Mouse (Mus musculus) midbrain, postnatal 0 days (tissue): ENCODE measurements at regions not wholly inside any gene's neighbourhood (a gene's known extent, or its start where the extent isn't known, plus 50 kb on each side); places are given as distances from the start of the nearest gene placed in this dataset.
A peak's percentile ranks its signal among the peaks of the same experiment; 100 is the strongest.

Experiments used
- ATAC-seq: fragments of 200-750 bp; cut with Nextera tagmentation; 2 replicates; pipeline ENCODE4 v1.8.0; 2017; ENCODE audit warnings: moderate number of reproducible peaks, mild to moderate bottlenecking, moderate TSS enrichment, moderate library complexity; ENCODE audit not compliant: low FRiP score
- DNase-seq: peaks from one replicate; pipeline ENCODE4 v3.0.0-alpha.2; 2015; ENCODE audit warnings: low spot score
- H3K27ac ChIP-seq: fragments of 300-500 bp; sonication (generic); 2 replicates; pipeline ENCODE4 v1.5.1; 2014; ENCODE audit warnings: low read depth, mild to moderate bottlenecking, low read length, mixed read lengths
- H3K27me3 ChIP-seq: fragments of 300-500 bp; sonication (generic); 2 replicates; pipeline ENCODE4 v1.6.1; 2014; ENCODE audit warnings: low read length, control low read depth, mixed read lengths; ENCODE audit not compliant: insufficient read depth
- H3K36me3 ChIP-seq: fragments of 300-500 bp; sonication (generic); 2 replicates; pipeline ENCODE4 v1.6.1; 2014; ENCODE audit warnings: low read length, control low read depth, mixed read lengths; ENCODE audit not compliant: insufficient read depth
- H3K4me1 ChIP-seq: fragments of 300-500 bp; sonication (generic); 2 replicates; pipeline ENCODE4 v1.6.1; 2014; ENCODE audit warnings: mild to moderate bottlenecking, control low read depth, antibody characterized with exemption, low read length, mixed read lengths; ENCODE audit not compliant: insufficient read depth
- H3K4me2 ChIP-seq: fragments of 300-500 bp; sonication (generic); 2 replicates; pipeline ENCODE4 v1.6.1; 2014; ENCODE audit warnings: low read depth, mild to moderate bottlenecking, low read length, mixed read lengths; ENCODE audit not compliant: poor library complexity, severe bottlenecking
- H3K4me3 ChIP-seq: fragments of 300-500 bp; sonication (generic); 2 replicates; pipeline ENCODE4 v1.5.1; 2014; ENCODE audit warnings: low read depth, mild to moderate bottlenecking, low read length, moderate library complexity
- H3K9ac ChIP-seq: fragments of 300-500 bp; sonication (generic); replicated peaks from 2 replicates; pipeline ENCODE4 v1.6.1; 2014; ENCODE audit warnings: mild to moderate bottlenecking, low read length, moderate library complexity, mixed read lengths; ENCODE audit not compliant: poor library complexity, severe bottlenecking
- H3K9me3 ChIP-seq: fragments of 300-500 bp; sonication (generic); 2 replicates; pipeline ENCODE4 v1.6.1; 2016; ENCODE audit warnings: low read length, control low read depth
- CTCF ChIP-seq: IDR thresholded peaks from 2 replicates; pipeline ENCODE4 v1.5.1; 2016; ENCODE audit warnings: antibody characterized with exemption, mild to moderate bottlenecking
- WGBS: fragments of 180-500 bp; shearing (Covaris S2); extraction: QIAGEN DNeasy Blood & Tissue Kit; methylation state at CpG from one replicate; pipeline ENCODE4 v1.1.7; 2014; 5-methylcytosine and 5-hydroxymethylcytosine counted together

GRCm38 (mm10) chr16:52789946-52790345 is 336.1 kb upstream of the Alcam start:
- H3K4me1 ChIP-seq = no peaks in the 10 kb centered on the region
- no peak for ATAC-seq
- H3K27ac ChIP-seq = no peak overlapping the region
- 50% methylated on average over 1 of the region's 1 CpGs for WGBS
- H3K9me3 ChIP-seq = no peaks in the 10 kb centered on the region
- no peak overlapping the region for H3K4me3 ChIP-seq
- H3K36me3 ChIP-seq = no peaks in the 10 kb centered on the region
- H3K9ac ChIP-seq = no peak overlapping the region
- no peak for TF ChIP-seq CTCF
- no peaks in the 10 kb centered on the region for H3K27me3 ChIP-seq
- DNase-seq = no peak
- no peak overlapping the region for H3K4me2 ChIP-seq

GRCm38 (mm10) chr16:52747744-52748143 is 293.9 kb upstream of the Alcam start:
- DNase-seq (no peak), ATAC-seq (no peak)
- WGBS = 92% methylated on average over 3 of the region's 3 CpGs
- Histone ChIP-seq H3K36me3 (no peaks in the 10 kb centered on the region), H3K27ac (no peak overlapping the region), H3K27me3 (no peaks in the 10 kb centered on the region), H3K4me2 (no peak overlapping the region), H3K9ac (no peak overlapping the region), H3K4me1 (no peaks in the 10 kb centered on the region), H3K9me3 (no peaks in the 10 kb centered on the region), H3K4me3 (no peak overlapping the region)
- TF ChIP-seq CTCF = no peak

GRCm38 (mm10) chr16:52746186-52746585 is 292.3 kb upstream of the Alcam start:
- no peaks in the 10 kb centered on the region for H3K27me3 ChIP-seq
- H3K36me3 ChIP-seq = no peaks in the 10 kb centered on the region
- no peak overlapping the region for H3K9ac ChIP-seq
- H3K27ac ChIP-seq = no peak overlapping the region
- H3K4me3 ChIP-seq = no peak overlapping the region
- WGBS = 50% methylated on average over 3 of the region's 3 CpGs
- TF ChIP-seq CTCF = no peak
- no peak overlapping the region for H3K4me2 ChIP-seq
- H3K9me3 ChIP-seq = no peaks in the 10 kb centered on the region
- DNase-seq = no peak
- no peak for ATAC-seq
- no peaks in the 10 kb centered on the region for H3K4me1 ChIP-seq

- H3K4me3 ChIP-seq = no peak overlapping the region
- no peak overlapping the region for H3K9ac ChIP-seq
- no peaks in the 10 kb centered on the region for H3K27me3 ChIP-seq
- no peak for TF ChIP-seq CTCF
- no peaks in the 10 kb centered on the region for H3K36me3 ChIP-seq
- peak; percentile 9 for DNase-seq
- H3K4me1 ChIP-seq = no peaks in the 10 kb centered on the region
- no peak overlapping the region for H3K4me2 ChIP-seq
- peak; percentile 44; the same call in 1 of the 2 replicates for ATAC-seq
- no peaks in the 10 kb centered on the region for H3K9me3 ChIP-seq
- 73% methylated on average over 5 of the region's 5 CpGs for WGBS
- H3K27ac ChIP-seq = no peak overlapping the region
Measured at GRCm38 (mm10) chr16:52744720-52745119, 290.8 kb upstream of the Alcam start.

GRCm38 (mm10) chr16:52742166-52742565 is 288.3 kb upstream of the Alcam start:
- Histone ChIP-seq H3K36me3 (no peaks in the 10 kb centered on the region), H3K4me3 (no peak overlapping the region), H3K4me1 (no peaks in the 10 kb centered on the region), H3K9me3 (no peaks in the 10 kb centered on the region), H3K9ac (no peak overlapping the region), H3K4me2 (no peak overlapping the region), H3K27ac (no peak overlapping the region), H3K27me3 (no peaks in the 10 kb centered on the region)
- TF ChIP-seq CTCF = no peak
- no peak for DNase-seq
- WGBS = 76% methylated on average over 3 of the region's 3 CpGs
- no peak for ATAC-seq

GRCm38 (mm10) chr16:52726120-52726844 is 272.4 kb upstream of the Alcam start:
- Histone ChIP-seq H3K9ac (no peak overlapping the region), H3K9me3 (no peaks in the 10 kb centered on the region), H3K27me3 (no peaks in the 10 kb centered on the region), H3K4me3 (no peak overlapping the region), H3K4me1 (no peaks in the 10 kb centered on the region), H3K27ac (no peak overlapping the region), H3K36me3 (no peaks in the 10 kb centered on the region), H3K4me2 (no peak overlapping the region)
- WGBS = 92% methylated on average over 3 of the region's 3 CpGs
- no peak for ATAC-seq
- no peak for TF ChIP-seq CTCF
- DNase-seq = no peak
